Mouse (Mus musculus) limb, embryonic 14.5 days (tissue): ENCODE measurements around the gene Asic2. TPM values are rescaled to one million over a fixed set of nuclear protein-coding genes. Genes with fewer than 3 reads are reported as not detected.

Experiments used
- ATAC-seq: fragments of 200-750 bp; cut with Nextera tagmentation; 2 replicates; pipeline ENCODE4 v1.8.0; 2017; ENCODE audit warnings: low read depth, moderate number of reproducible peaks, moderate TSS enrichment; ENCODE audit not compliant: low FRiP score
- DNase-seq: peaks from one replicate; pipeline ENCODE4 v3.0.0-alpha.2; 2015; ENCODE audit warnings: low spot score
- H3K27ac ChIP-seq: fragments of 300-500 bp; sonication (generic); replicated peaks from 2 replicates; pipeline ENCODE4 v1.5.1; 2014; ENCODE audit warnings: low read depth, mild to moderate bottlenecking, low read length, moderate library complexity, mixed read lengths
- H3K27me3 ChIP-seq: fragments of 300-500 bp; sonication (generic); 2 replicates; pipeline ENCODE4 v1.6.1; 2014; ENCODE audit warnings: low read length, mixed read lengths; ENCODE audit not compliant: control insufficient read depth, insufficient read depth
- H3K36me3 ChIP-seq: fragments of 300-500 bp; sonication (generic); 2 replicates; pipeline ENCODE4 v1.6.1; 2014; ENCODE audit warnings: mild to moderate bottlenecking, low read length, moderate library complexity, mixed read lengths; ENCODE audit not compliant: control insufficient read depth, insufficient read depth
- H3K4me1 ChIP-seq: fragments of 300-500 bp; sonication (generic); 2 replicates; pipeline ENCODE4 v1.6.1; 2014; ENCODE audit warnings: antibody characterized with exemption, low read length, mixed read lengths; ENCODE audit not compliant: control insufficient read depth, insufficient read depth
- H3K4me2 ChIP-seq: fragments of 300-500 bp; sonication (generic); replicated peaks from 2 replicates; pipeline ENCODE4 v1.6.1; 2014; ENCODE audit warnings: low read depth, mild to moderate bottlenecking, low read length, moderate library complexity; ENCODE audit not compliant: severe bottlenecking
- H3K4me3 ChIP-seq: fragments of 300-500 bp; sonication (generic); replicated peaks from 2 replicates; pipeline ENCODE4 v1.5.1; 2014; ENCODE audit warnings: low read length
- H3K9ac ChIP-seq: fragments of 300-500 bp; sonication (generic); 2 replicates; pipeline ENCODE4 v1.6.1; 2014; ENCODE audit warnings: mild to moderate bottlenecking, low read depth, low read length, moderate library complexity; ENCODE audit not compliant: severe bottlenecking
- H3K9me3 ChIP-seq: fragments of 300-500 bp; sonication (generic); 2 replicates; pipeline ENCODE4 v1.6.1; 2016; ENCODE audit warnings: low read length; ENCODE audit not compliant: control insufficient read depth
- POLR2A ChIP-seq: fragments of 200-500 bp; IDR thresholded peaks from 2 replicates; pipeline ENCODE4 v1.8.0; 2012; ENCODE audit warnings: inconsistent platforms, mild to moderate bottlenecking, moderate library complexity, borderline replicate concordance; ENCODE audit not compliant: insufficient read depth, insufficient read length; ENCODE audit errors: extremely low read depth
- whole genome bisulfite sequencing: fragments of 180-500 bp; shearing (Covaris S2); extraction: QIAGEN DNeasy Blood & Tissue Kit; methylation state at CpG from one replicate; pipeline ENCODE4 v1.1.7; 2014; 5-methylcytosine and 5-hydroxymethylcytosine counted together
- polyA plus RNA-seq, 2 experiments: library from polyadenylated mRNA; depleted of rRNA in 1 of 2; stranded (reverse) in 1 of 2; unstranded in 1 of 2; fragments of >200 nt; fragmentation: Nextera tagmentation in 1 of 2; extraction: Ambion mirVana in 1 of 2; gene quantifications; 2 replicates each; pipeline versions ENCODE4 v1.2.1 to v1.2.3; 2012 to 2014

The Asic2 gene
- polyA plus RNA-seq, 2 experiments, result 0.72 to 1.3 TPM

- DNase-seq (no peak), ATAC-seq (no peak)
- 91% methylated on average over 1 of the region's 1 CpGs for WGBS
- Histone ChIP-seq H3K36me3 (no peaks in the 10 kb centered on the region), H3K4me1 (no peaks in the 10 kb centered on the region), H3K9me3 (no peaks in the 10 kb centered on the region), H3K9ac (no peak overlapping the region), H3K4me2 (no peak overlapping the region), H3K4me3 (no peak overlapping the region), H3K27ac (no peak overlapping the region), H3K27me3 (no peaks in the 10 kb centered on the region)
- TF ChIP-seq POLR2A, result no peak
These were observed 59.5 kb downstream of the Asic2 start for GRCm38 (mm10) chr11:81908760-81909159.

- no peak for TF ChIP-seq POLR2A
- Histone ChIP-seq H3K4me1 (no peaks in the 10 kb centered on the region), H3K9ac (no peak overlapping the region), H3K27me3 (no peaks in the 10 kb centered on the region), H3K4me3 (no peak overlapping the region), H3K4me2 (no peak overlapping the region), H3K9me3 (no peaks in the 10 kb centered on the region), H3K27ac (no peak overlapping the region), H3K36me3 (no peaks in the 10 kb centered on the region)
- DNase-seq, result no peak
- ATAC-seq, result no peak
These were observed 65.9 kb downstream of the Asic2 start for GRCm38 (mm10) chr11:81902318-81902717.

GRCm38 (mm10) chr11:81897547-81898354, 70.5 kb downstream of the Asic2 start:
- DNase-seq, result no peak
- 7% methylated on average over 8 of the region's 8 CpGs for WGBS
- H3K9ac ChIP-seq, result no peak overlapping the region

GRCm38 (mm10) chr11:81896511-81896910, 71.7 kb downstream of the Asic2 start:
- no peak for ATAC-seq
- no peaks in the 10 kb centered on the region for H3K36me3 ChIP-seq
- no peak overlapping the region for H3K9ac ChIP-seq
- no peak for TF ChIP-seq POLR2A
- H3K4me2 ChIP-seq, result no peak overlapping the region
- no peak overlapping the region for H3K27ac ChIP-seq
- no peaks in the 10 kb centered on the region for H3K4me1 ChIP-seq
- WGBS, result 83% methylated on average over 6 of the region's 6 CpGs
- H3K4me3 ChIP-seq, result no peak overlapping the region
- H3K9me3 ChIP-seq, result no peaks in the 10 kb centered on the region
- H3K27me3 ChIP-seq, result no peaks in the 10 kb centered on the region
- no peak for DNase-seq

More at GRCm38 (mm10) chr11:81897547-81898354, 70.5 kb downstream of the Asic2 start:
- no peak for TF ChIP-seq POLR2A
- Histone ChIP-seq H3K4me3 (no peak overlapping the region), H3K4me1 (no peaks in the 10 kb centered on the region), H3K4me2 (no peak overlapping the region), H3K27ac (no peak overlapping the region), H3K9me3 (no peaks in the 10 kb centered on the region), H3K27me3 (no peaks in the 10 kb centered on the region), H3K36me3 (no peaks in the 10 kb centered on the region)
- no peak for ATAC-seq

- no peaks in the 10 kb centered on the region for H3K36me3 ChIP-seq
- H3K27ac ChIP-seq, result no peak overlapping the region
- no peak for TF ChIP-seq POLR2A
- no peak overlapping the region for H3K4me2 ChIP-seq
- H3K9me3 ChIP-seq, result no peaks in the 10 kb centered on the region
- DNase-seq (no peak), ATAC-seq (no peak)
- no peak overlapping the region for H3K9ac ChIP-seq
- no peaks in the 10 kb centered on the region for H3K4me1 ChIP-seq
- H3K27me3 ChIP-seq, result no peaks in the 10 kb centered on the region
- no peak overlapping the region for H3K4me3 ChIP-seq
- 64% methylated on average over 9 of the region's 9 CpGs for WGBS
These were observed 96.6 kb downstream of the Asic2 start for GRCm38 (mm10) chr11:81871506-81872213.
